Mouse (Mus musculus): ENCODE measurements around the gene Spag9. TPM values are rescaled to one million over a fixed set of nuclear protein-coding genes. Genes with fewer than 3 reads are reported as not detected.

The Spag9 gene
- total RNA-seq, 2 experiments from 2014 or later, result 112 to 130 TPM

- DNase-seq (ENCODE audit: low spot score in 2 of 2), result peak; percentile 54 to 59
Measured at GRCm38 (mm10) chr11:94043998-94044985, 48.4 kb downstream of the Spag9 start.

GRCm38 (mm10) chr11:94045016-94045415 is 49.1 kb downstream of the Spag9 start:
- DNase-seq (ENCODE audit: low spot score in 2 of 2), result no peak

GRCm38 (mm10) chr11:94047288-94047687 is 51.4 kb downstream of the Spag9 start:
- no peak for DNase-seq (ENCODE audit: low spot score in 2 of 2)

GRCm38 (mm10) chr11:94054176-94054575 is 58.3 kb downstream of the Spag9 start:
- no peak for DNase-seq (ENCODE audit: low spot score in 2 of 2)

GRCm38 (mm10) chr11:94054901-94055300 is 59.0 kb downstream of the Spag9 start:
- DNase-seq (ENCODE audit: low spot score in 2 of 2), result no peak

- DNase-seq (ENCODE audit: low spot score in 2 of 2), result no peak
Measured at GRCm38 (mm10) chr11:94063941-94064340, 68.0 kb downstream of the Spag9 start.

- no peak for DNase-seq (ENCODE audit: low spot score in 2 of 2)
Measured at GRCm38 (mm10) chr11:94070455-94070854, 74.6 kb downstream of the Spag9 start.

GRCm38 (mm10) chr11:94073283-94073682 is 77.4 kb downstream of the Spag9 start:
- no peak for DNase-seq (ENCODE audit: low spot score in 2 of 2)

- peak in 1 of 2 experiments; percentile 10 for DNase-seq (ENCODE audit: low spot score in 2 of 2)
Measured at GRCm38 (mm10) chr11:94086966-94087365, 91.1 kb downstream of the Spag9 start.

- no peak for DNase-seq (ENCODE audit: low spot score in 2 of 2)
Measured at GRCm38 (mm10) chr11:94090496-94090895, 94.6 kb downstream of the Spag9 start.

GRCm38 (mm10) chr11:94097489-94097888 is 101.6 kb downstream of the Spag9 start:
- DNase-seq (ENCODE audit: low spot score in 2 of 2), result no peak

- no peak for DNase-seq (ENCODE audit: low spot score in 2 of 2)
Measured at GRCm38 (mm10) chr11:94098840-94099239, 102.9 kb downstream of the Spag9 start.

GRCm38 (mm10) chr11:94113795-94114194 is 117.9 kb downstream of the Spag9 start:
- no peak for DNase-seq (ENCODE audit: low spot score in 2 of 2)

- no peak for DNase-seq (ENCODE audit: low spot score in 2 of 2)
Measured at GRCm38 (mm10) chr11:94115408-94115807, 119.5 kb downstream of the Spag9 start.

GRCm38 (mm10) chr11:94116655-94117054 is 120.8 kb downstream of the Spag9 start:
- no peak for DNase-seq (ENCODE audit: low spot score in 2 of 2)

- DNase-seq (ENCODE audit: low spot score in 2 of 2), result no peak
Measured at GRCm38 (mm10) chr11:94117836-94118235, 121.9 kb downstream of the Spag9 start.

- DNase-seq (ENCODE audit: low spot score in 2 of 2), result no peak
Measured at GRCm38 (mm10) chr11:94118612-94119011, 122.7 kb downstream of the Spag9 start.

- DNase-seq (ENCODE audit: low spot score in 2 of 2), result no peak
Measured at GRCm38 (mm10) chr11:94120690-94121089, 124.8 kb downstream of the Spag9 start.

- DNase-seq (ENCODE audit: low spot score in 2 of 2), result no peak
Measured at GRCm38 (mm10) chr11:94121501-94121900, 125.6 kb downstream of the Spag9 start.

- DNase-seq (ENCODE audit: low spot score in 2 of 2), result no peak
Measured at GRCm38 (mm10) chr11:94122341-94123030, 126.6 kb downstream of the Spag9 start.

- DNase-seq (ENCODE audit: low spot score in 2 of 2), result no peak
Measured at GRCm38 (mm10) chr11:94126701-94127100, 130.8 kb downstream of the Spag9 start.

- peak; percentile 74 to 77 for DNase-seq (ENCODE audit: low spot score in 2 of 2)
Measured at GRCm38 (mm10) chr11:94127966-94128365, 132.1 kb downstream of the Spag9 start.

Measured in adrenal gland, adult 18-20 months (tissue).